Mouse (Mus musculus): Measurements from ENCODE around the gene Pnma5. TPM values are rescaled to one million over a fixed set of nuclear protein-coding genes. Genes with fewer than 3 reads are reported as not detected.

Pnma5 gene
- polyA plus RNA-seq, 2 experiments from 2014 or later, result not detected

GRCm38 (mm10) chrX:72985607-72986006, 51.3 kb downstream of the Pnma5 start:
- ATAC-seq, result no peak

Other genes starting within 250 kb of the Pnma5 start
- not detected for gene Gabrq, start 211.9 kb downstream of the Pnma5 start, polyA plus RNA-seq (2017; shearing (Covaris generic))
- gene Cetn2, start 118.7 kb downstream of the Pnma5 start, polyA plus RNA-seq (2017; shearing (Covaris generic)), result 100 to 1,000 TPM; 137 to 148 TPM
- 10 to 100 TPM; 21.1 to 31.2 TPM for gene Nsdhl, start 118.5 kb downstream of the Pnma5 start, polyA plus RNA-seq (2017; shearing (Covaris generic))
- gene Zfp185, start 49.8 kb downstream of the Pnma5 start, polyA plus RNA-seq (2017; shearing (Covaris generic)), result not detected
- gene Pnma3, start 27.7 kb upstream of the Pnma5 start, polyA plus RNA-seq (2017; shearing (Covaris generic)), result not detected
- 100 to 1,000 TPM; 141 TPM for gene Xlr4a, start 45.4 kb upstream of the Pnma5 start, polyA plus RNA-seq (2017; shearing (Covaris generic))
- gene Xlr3a, start 60.0 kb upstream of the Pnma5 start, polyA plus RNA-seq (2017; shearing (Covaris generic)), result under 1 TPM in 1 of 2 experiments, not detected in 1; 0.79 TPM
- gene Gm14685, start 79.9 kb upstream of the Pnma5 start, polyA plus RNA-seq (2017; shearing (Covaris generic)), result not detected
- gene Xlr5b, start 111.7 kb upstream of the Pnma5 start, polyA plus RNA-seq (2017; shearing (Covaris generic)), result not detected
- not detected for gene DXBay18, start 112.3 kb upstream of the Pnma5 start, polyA plus RNA-seq (2017; shearing (Covaris generic))
- gene Spin2d, start 139.9 kb upstream of the Pnma5 start, polyA plus RNA-seq (2017; shearing (Covaris generic)), result not detected
- gene Xlr3b, start 155.1 kb upstream of the Pnma5 start, polyA plus RNA-seq (2017; shearing (Covaris generic)), result 10 to 100 TPM; 12.5 to 22.5 TPM
- gene Xlr4b, start 177.2 kb upstream of the Pnma5 start, polyA plus RNA-seq (2017; shearing (Covaris generic)), result 100 to 1,000 TPM; 164 to 182 TPM
- gene F8a, start 191.2 kb upstream of the Pnma5 start, polyA plus RNA-seq (2017; shearing (Covaris generic)), result 1 to 10 TPM in 1 of 2 experiments, under 1 TPM in 1; 0.47 to 1.6 TPM
- 100 to 1,000 TPM; 102 to 135 TPM for gene Xlr4c, start 206.0 kb upstream of the Pnma5 start, polyA plus RNA-seq (2017; shearing (Covaris generic))
- not detected for gene Xlr3c, start 228.3 kb upstream of the Pnma5 start, polyA plus RNA-seq (2017; shearing (Covaris generic))